Mouse (Mus musculus): Measurements from ENCODE around the gene Prkar2b.

Prkar2b gene

DNA sequence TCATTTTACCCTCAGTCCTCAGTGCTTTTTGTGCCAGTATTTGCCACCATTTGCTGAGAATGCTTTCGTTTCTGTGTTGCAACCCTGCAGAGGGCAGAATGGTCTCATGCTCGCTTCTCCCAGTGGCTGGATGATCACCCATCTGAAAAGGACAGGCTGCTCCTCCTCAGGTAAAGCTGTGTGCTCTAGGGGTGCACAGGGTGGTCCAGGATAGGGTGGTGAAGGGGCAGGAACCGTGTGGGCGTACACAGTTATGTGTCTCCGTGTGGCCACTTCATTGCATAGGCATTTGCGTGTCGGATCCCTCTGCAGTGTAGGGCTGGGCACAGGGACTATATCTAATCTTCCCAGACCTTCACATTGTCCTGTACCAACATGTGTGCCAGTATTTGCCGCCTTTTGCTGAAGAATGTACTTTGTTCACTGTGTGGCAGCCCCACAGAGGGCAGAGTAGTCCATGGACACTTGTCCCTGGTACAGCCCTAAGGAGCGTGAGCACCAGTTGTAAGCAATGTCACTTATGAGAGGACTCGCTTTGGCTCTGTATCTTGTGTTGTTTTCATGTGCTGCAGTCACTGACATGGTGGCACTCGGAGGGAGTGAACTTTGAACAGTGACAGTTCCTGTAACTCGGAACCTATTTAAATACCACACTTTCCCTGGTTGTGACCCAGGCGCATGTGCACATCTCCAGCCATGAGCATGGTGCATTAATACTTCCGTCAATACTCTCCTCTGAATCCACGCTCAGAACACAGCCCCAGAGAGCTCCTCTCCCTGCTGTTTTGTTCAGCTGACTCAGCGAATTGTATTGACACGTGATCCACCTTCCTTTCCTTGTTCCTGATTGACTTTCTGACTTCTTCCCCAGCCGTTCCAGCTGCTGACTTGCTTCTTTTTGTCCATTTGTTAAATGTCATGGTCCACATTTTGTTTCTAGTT, 140.4 kb downstream of the Prkar2b start:
- DNase-seq (ENCODE audit: low read depth): no peak

DNA sequence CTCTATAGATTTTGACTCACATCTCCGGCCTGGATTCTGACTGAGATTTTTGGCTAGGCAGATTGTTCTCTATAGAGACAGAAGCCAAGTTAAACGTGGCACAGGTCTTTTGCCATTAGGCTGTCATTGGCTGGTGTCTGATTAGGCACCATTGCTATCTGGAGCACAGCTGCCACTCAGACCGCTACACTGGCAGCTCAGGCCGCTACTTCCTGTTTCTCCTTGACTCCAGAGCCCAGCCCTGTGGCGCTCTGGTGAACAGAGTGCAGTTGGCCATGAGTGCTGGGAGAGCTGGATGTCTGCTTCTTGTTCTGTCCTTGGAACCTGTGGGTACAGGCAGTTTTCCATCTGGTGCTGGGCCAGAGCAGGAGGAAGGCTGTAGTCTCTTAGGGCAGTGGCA, 143.9 kb downstream of the Prkar2b start:
- peak; percentile 52 for DNase-seq (ENCODE audit: low read depth)

DNA sequence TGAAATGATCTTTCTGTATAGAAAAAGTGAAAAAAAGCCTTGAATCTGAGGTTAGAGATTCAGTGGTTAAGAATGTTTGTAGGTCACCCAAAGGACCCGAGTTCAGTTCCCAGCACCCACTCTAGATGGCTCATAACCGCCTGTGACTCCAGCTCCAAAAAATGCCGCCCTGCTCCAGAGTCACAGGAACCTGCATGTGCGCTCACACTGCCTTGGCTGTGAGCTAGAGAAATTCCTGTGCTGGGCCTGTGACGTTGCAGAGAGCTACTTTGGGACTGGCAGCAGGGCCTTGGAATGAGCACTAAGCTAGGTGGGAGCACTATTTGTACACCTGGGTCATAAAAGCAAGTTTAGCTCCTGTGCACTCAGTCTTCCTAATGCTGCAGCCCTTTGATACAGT, 144.4 kb downstream of the Prkar2b start:
- no peak for DNase-seq (ENCODE audit: low read depth)

DNA sequence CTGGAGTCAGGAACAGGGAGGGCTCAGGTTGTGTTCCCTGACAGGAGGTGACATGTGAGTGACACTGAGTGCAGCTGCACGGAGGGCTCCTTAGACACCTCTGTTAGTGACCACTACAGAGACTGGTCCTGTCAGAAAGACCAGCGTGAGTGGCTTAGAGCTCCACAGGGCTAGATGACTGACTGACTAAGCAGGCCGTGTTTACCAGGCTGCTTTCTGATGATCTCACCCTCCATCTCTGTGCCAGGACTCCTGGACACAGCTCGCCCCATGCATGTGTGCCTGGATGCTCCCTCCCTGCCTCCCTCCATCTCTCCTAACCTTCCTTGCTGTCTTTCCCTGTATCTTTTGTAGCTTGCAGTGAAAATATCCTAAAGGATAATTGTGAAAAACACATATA, 147.5 kb downstream of the Prkar2b start:
- DNase-seq (ENCODE audit: low read depth): peak; percentile 66

DNA sequence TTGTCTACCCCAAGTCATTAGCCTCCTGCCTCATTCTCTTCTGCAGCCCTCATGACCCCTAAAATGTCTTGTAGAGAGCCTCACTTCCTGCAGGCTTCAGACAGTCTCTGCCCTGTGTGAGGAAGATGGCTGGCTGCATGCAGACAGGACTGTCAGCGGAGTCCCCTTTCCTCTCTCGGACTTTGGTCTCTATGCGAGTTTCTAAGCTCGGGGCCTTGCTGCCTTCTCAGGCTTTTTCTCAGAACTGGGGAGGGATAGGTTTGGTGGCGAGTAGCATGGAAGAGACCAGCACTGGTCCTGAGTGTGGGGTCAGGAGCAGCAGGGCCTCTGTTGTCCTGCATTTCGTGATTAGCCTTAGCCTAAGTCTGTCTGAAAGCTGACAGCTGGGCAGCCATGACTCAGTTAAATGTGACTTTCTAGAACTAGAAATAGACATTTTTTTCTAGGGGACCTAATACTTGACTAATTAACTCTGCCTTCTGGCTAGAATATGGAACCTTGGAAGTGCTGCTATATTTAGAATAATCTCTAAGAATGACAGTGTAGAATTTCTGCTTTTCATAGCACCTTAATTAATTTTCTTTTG, 148.0 kb downstream of the Prkar2b start:
- DNase-seq (ENCODE audit: low read depth): no peak

Data from fibroblast of lung, adult 2 months (primary cell).